Mouse (Mus musculus) forelimb bud, embryonic 11.5 days (tissue): ENCODE data around the gene Cdx2.

Experiments used
- DNase-seq: peaks from one replicate; pipeline ENCODE4 v3.0.0-alpha.2; 2012; ENCODE audit warnings: low read depth, low spot score

The Cdx2 gene

GRCm38 (mm10) chr5:147306638-147307397 lies at the start of gene Cdx2:
Cdx2 (minus strand) TSS chr5:147307270.
- no peak for DNase-seq

- no peak for DNase-seq
These were observed 49.4 kb upstream of the Cdx2 start for GRCm38 (mm10) chr5:147356260-147357055.

- no peak for DNase-seq
These were observed 48.7 kb upstream of the Cdx2 start for GRCm38 (mm10) chr5:147355788-147356187.

GRCm38 (mm10) chr5:147354985-147355384 lies 47.9 kb upstream of the Cdx2 start:
- no peak for DNase-seq

- no peak for DNase-seq
These were observed 47.2 kb upstream of the Cdx2 start for GRCm38 (mm10) chr5:147354161-147354780.

- DNase-seq = no peak
These were observed 44.9 kb upstream of the Cdx2 start for GRCm38 (mm10) chr5:147351931-147352330.

- no peak for DNase-seq
These were observed 38.9 kb upstream of the Cdx2 start for GRCm38 (mm10) chr5:147345981-147346380.

GRCm38 (mm10) chr5:147343904-147344303 lies 36.8 kb upstream of the Cdx2 start:
- no peak for DNase-seq

GRCm38 (mm10) chr5:147342901-147343300 lies 35.8 kb upstream of the Cdx2 start:
- no peak for DNase-seq

- DNase-seq = peak; percentile 31
These were observed 33.8 kb upstream of the Cdx2 start for GRCm38 (mm10) chr5:147340741-147341414.

GRCm38 (mm10) chr5:147339560-147339959 lies 32.5 kb upstream of the Cdx2 start:
- no peak for DNase-seq

- no peak for DNase-seq
These were observed 31.9 kb upstream of the Cdx2 start for GRCm38 (mm10) chr5:147338967-147339366.

GRCm38 (mm10) chr5:147332711-147333110 lies 25.6 kb upstream of the Cdx2 start:
- no peak for DNase-seq

- DNase-seq = peak; percentile 56
These were observed 24.5 kb upstream of the Cdx2 start for GRCm38 (mm10) chr5:147331547-147331946.

GRCm38 (mm10) chr5:147329946-147330345 lies 22.9 kb upstream of the Cdx2 start:
- no peak for DNase-seq

- DNase-seq = no peak
These were observed 20.6 kb upstream of the Cdx2 start for GRCm38 (mm10) chr5:147327636-147328035.

GRCm38 (mm10) chr5:147325931-147326330 lies 18.9 kb upstream of the Cdx2 start:
- no peak for DNase-seq

GRCm38 (mm10) chr5:147323237-147323917 lies 16.3 kb upstream of the Cdx2 start:
- DNase-seq = no peak

GRCm38 (mm10) chr5:147322183-147322582 lies 15.1 kb upstream of the Cdx2 start, which contains the start of gene Urad:
Urad (minus strand) TSS chr5:147322440.
- DNase-seq = no peak

GRCm38 (mm10) chr5:147319653-147320052 lies 12.6 kb upstream of the Cdx2 start:
- peak; percentile 74 for DNase-seq

GRCm38 (mm10) chr5:147317991-147318390 lies 10.9 kb upstream of the Cdx2 start:
- DNase-seq = no peak
